Mouse (Mus musculus): ENCODE measurements around the gene Rab3d.

GRCm38 (mm10) chr9:21943046-21943445 is 25.1 kb upstream of the Rab3d start:
- TF ChIP-seq ZMIZ1 (IDR thresholded peaks at IDR 0.05; ENCODE audit: low read depth, low read length): no peak
- no peak for TF ChIP-seq CHD1 (IDR thresholded peaks at IDR 0.05; ENCODE audit: low read depth, low read length)
- TF ChIP-seq GATA1 (IDR thresholded peaks at IDR 0.05; ENCODE audit: low read depth, low read length): no peak
- TF ChIP-seq MAFK (IDR thresholded peaks at IDR 0.05; ENCODE audit: borderline replicate concordance, low read depth, low read length): no peak
- TF ChIP-seq POLR2A (IDR thresholded peaks at IDR 0.05; ENCODE audit: control insufficient read depth in 1 of 2, insufficient read depth in 1 of 2, low read depth in 1 of 2, low read length in 2 of 2, poor library complexity in 1 of 2): no peak
- TF ChIP-seq MEF2A (IDR thresholded peaks at IDR 0.05; ENCODE audit: extremely low read depth, insufficient replicate concordance, low read depth, low read length, poor library complexity, severe bottlenecking): no peak
- no peak for TF ChIP-seq CTCF (IDR thresholded peaks at IDR 0.05 in 2 of 3, conservative IDR thresholded peaks at IDR 0.05 in 1 of 3; ENCODE audit: control insufficient read depth in 1 of 3, insufficient read depth in 1 of 3, low read depth in 2 of 3, low read length in 3 of 3, poor library complexity in 1 of 3, severe bottlenecking in 1 of 3)
